Mouse (Mus musculus): ENCODE measurements at regions not wholly inside any gene's neighbourhood (a gene's known extent, or its start where the extent isn't known, plus 50 kb on each side); places are given as distances from the start of the nearest gene placed in this dataset.

- no peak overlapping the region for H3ac ChIP-seq (ENCODE audit: control insufficient read depth, insufficient read length, low read depth)
- no peaks in the 10 kb centered on the region for H3K27me3 ChIP-seq (ENCODE audit: control insufficient read depth, insufficient read depth, insufficient read length)
- TF ChIP-seq FOSL1 (IDR thresholded peaks at IDR 0.05; ENCODE audit: insufficient read depth, low read length, poor library complexity, severe bottlenecking) = no peak
- no peak for TF ChIP-seq MYOG (IDR thresholded peaks at IDR 0.05; ENCODE audit: control insufficient read depth, extremely low read depth, insufficient read length)
- no peak for TF ChIP-seq CEBPB (IDR thresholded peaks at IDR 0.05; ENCODE audit: low read depth)
- no peak for TF ChIP-seq MYOD1 (IDR thresholded peaks at IDR 0.05; ENCODE audit: control insufficient read depth, insufficient read length, low read depth)
- TF ChIP-seq MAX (IDR thresholded peaks at IDR 0.05) = no peak
- no peak for TF ChIP-seq USF1 (IDR thresholded peaks at IDR 0.05; ENCODE audit: low read depth)
- no peak for TF ChIP-seq CTCF (IDR thresholded peaks at IDR 0.05; ENCODE audit: control insufficient read depth, insufficient read depth, insufficient read length)
- no peak overlapping the region for H3K4me3 ChIP-seq (ENCODE audit: insufficient read depth, poor library complexity, severe bottlenecking)
- no peaks in the 10 kb centered on the region for H3K79me2 ChIP-seq (ENCODE audit: control insufficient read depth, insufficient read depth)
- no peaks in the 10 kb centered on the region for H3K79me3 ChIP-seq (ENCODE audit: low read depth)
- H3K36me3 ChIP-seq (ENCODE audit: control insufficient read depth, insufficient read depth) = no peaks in the 10 kb centered on the region
Observed at GRCm38 (mm10) chr10:99687011-99687410, 72.4 kb downstream of the Csl start.

DNA sequence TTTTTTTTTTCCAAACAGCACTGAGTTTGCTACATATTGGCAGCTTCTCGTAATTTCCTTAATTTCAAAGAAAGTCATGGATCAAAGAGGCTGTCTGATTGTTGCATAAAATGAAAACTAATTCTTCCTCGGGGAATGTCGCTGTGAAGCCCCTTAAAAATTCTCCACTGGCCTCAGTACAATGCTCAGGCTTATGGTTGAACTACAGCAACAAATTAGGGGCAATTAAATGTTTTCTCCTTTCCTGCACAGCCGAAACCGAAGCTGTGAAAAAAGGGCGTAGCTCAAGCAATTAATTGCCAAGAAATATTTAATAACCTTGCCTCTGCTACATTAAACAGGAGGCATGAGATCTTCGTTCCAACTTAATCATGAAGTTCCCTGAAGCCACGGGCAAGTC, 61.8 kb downstream of the Csl start:
- no peaks in the 10 kb centered on the region for H3K36me3 ChIP-seq (ENCODE audit: control insufficient read depth, insufficient read depth)
- no peak overlapping the region for H3K4me3 ChIP-seq (ENCODE audit: insufficient read depth, poor library complexity, severe bottlenecking)
- no peaks in the 10 kb centered on the region for H3K79me2 ChIP-seq (ENCODE audit: control insufficient read depth, insufficient read depth)
- no peaks in the 10 kb centered on the region for H3K79me3 ChIP-seq (ENCODE audit: low read depth)
- H3ac ChIP-seq (ENCODE audit: control insufficient read depth, insufficient read length, low read depth) = no peak overlapping the region
- no peaks in the 10 kb centered on the region for H3K27me3 ChIP-seq (ENCODE audit: control insufficient read depth, insufficient read depth, insufficient read length)
- TF ChIP-seq CTCF (IDR thresholded peaks at IDR 0.05; ENCODE audit: control insufficient read depth, insufficient read depth, insufficient read length) = no peak

DNA sequence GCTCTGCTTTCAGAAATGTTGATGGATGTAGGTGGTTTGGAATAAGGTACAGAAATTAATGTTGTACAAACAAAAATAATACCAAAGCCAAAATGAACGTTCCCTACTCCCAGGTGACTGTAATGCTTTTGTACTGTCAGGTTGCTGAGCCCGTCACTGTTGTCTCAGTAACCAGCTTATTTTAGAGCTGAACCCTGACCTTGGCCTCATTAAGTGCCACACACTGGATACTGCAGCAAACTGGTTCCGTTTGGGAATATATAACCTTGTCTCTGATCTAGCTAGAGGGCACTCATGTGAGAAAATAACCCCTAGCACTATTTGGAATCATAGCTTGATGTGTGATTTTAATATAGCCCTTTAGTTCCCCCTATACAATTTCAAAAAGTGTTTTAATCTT, 60.0 kb downstream of the Csl start:
- H3K36me3 ChIP-seq (ENCODE audit: control insufficient read depth, insufficient read depth) = no peaks in the 10 kb centered on the region
- no peak overlapping the region for H3ac ChIP-seq (ENCODE audit: control insufficient read depth, insufficient read length, low read depth)
- no peak overlapping the region for H3K4me3 ChIP-seq (ENCODE audit: insufficient read depth, poor library complexity, severe bottlenecking)
- H3K27me3 ChIP-seq (ENCODE audit: control insufficient read depth, insufficient read depth, insufficient read length) = no peaks in the 10 kb centered on the region
- no peaks in the 10 kb centered on the region for H3K79me3 ChIP-seq (ENCODE audit: low read depth)
- TF ChIP-seq CTCF (IDR thresholded peaks at IDR 0.05; ENCODE audit: control insufficient read depth, insufficient read depth, insufficient read length) = no peak
- no peak for TF ChIP-seq MAX (IDR thresholded peaks at IDR 0.05)
- TF ChIP-seq USF1 (IDR thresholded peaks at IDR 0.05; ENCODE audit: low read depth) = no peak
- TF ChIP-seq FOSL1 (IDR thresholded peaks at IDR 0.05; ENCODE audit: insufficient read depth, low read length, poor library complexity, severe bottlenecking) = no peak
- TF ChIP-seq MYOG (IDR thresholded peaks at IDR 0.05; ENCODE audit: control insufficient read depth, extremely low read depth, insufficient read length) = no peak
- TF ChIP-seq CEBPB (IDR thresholded peaks at IDR 0.05; ENCODE audit: low read depth) = no peak
- TF ChIP-seq MYOD1 (IDR thresholded peaks at IDR 0.05; ENCODE audit: control insufficient read depth, insufficient read length, low read depth) = no peak
- H3K79me2 ChIP-seq (ENCODE audit: control insufficient read depth, insufficient read depth) = no peaks in the 10 kb centered on the region

DNA sequence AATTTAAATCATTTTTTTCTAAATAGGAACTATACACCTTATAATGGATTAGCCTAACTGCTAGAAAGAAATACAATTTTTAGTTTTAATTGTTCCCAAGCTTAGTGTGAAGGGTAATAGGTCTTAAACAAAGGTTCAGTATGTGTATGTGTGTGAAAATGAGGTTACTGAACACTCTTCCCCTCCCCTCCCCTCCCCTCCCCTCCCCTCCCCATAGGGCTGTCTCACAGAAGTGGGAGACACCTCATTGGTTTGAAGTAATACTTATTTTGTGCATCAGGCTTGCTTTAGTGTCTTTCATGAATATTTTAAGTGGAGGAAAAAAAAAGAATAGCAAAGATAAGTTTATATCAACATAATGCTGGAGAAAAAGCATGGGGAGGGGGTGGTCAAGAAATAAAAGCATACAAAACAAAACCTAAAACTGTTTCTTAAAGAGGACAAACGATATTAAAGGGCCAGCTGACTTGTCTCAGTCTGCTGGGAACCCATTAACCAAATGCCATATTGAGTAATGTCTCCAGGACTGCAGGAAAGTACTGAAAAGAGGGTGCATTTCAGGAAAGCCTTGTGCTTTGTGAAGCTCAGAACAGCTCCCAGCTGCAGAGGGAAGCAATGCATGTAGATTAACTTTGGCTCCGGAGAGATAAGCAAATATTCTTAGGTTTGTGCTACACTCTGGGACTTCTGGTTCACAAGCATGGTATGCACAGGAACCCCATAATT, 59.2 kb downstream of the Csl start:
- TF ChIP-seq MAX (IDR thresholded peaks at IDR 0.05) = no peak
- no peak for TF ChIP-seq CEBPB (IDR thresholded peaks at IDR 0.05; ENCODE audit: low read depth)
- TF ChIP-seq MYOD1 (IDR thresholded peaks at IDR 0.05; ENCODE audit: control insufficient read depth, insufficient read length, low read depth) = no peak
- TF ChIP-seq FOSL1 (IDR thresholded peaks at IDR 0.05; ENCODE audit: insufficient read depth, low read length, poor library complexity, severe bottlenecking) = no peak
- TF ChIP-seq CTCF (IDR thresholded peaks at IDR 0.05; ENCODE audit: control insufficient read depth, insufficient read depth, insufficient read length) = no peak
- no peak for TF ChIP-seq USF1 (IDR thresholded peaks at IDR 0.05; ENCODE audit: low read depth)
- TF ChIP-seq MYOG (IDR thresholded peaks at IDR 0.05; ENCODE audit: control insufficient read depth, extremely low read depth, insufficient read length) = no peak
- H3K36me3 ChIP-seq (ENCODE audit: control insufficient read depth, insufficient read depth) = no peaks in the 10 kb centered on the region
- no peak overlapping the region for H3K4me3 ChIP-seq (ENCODE audit: insufficient read depth, poor library complexity, severe bottlenecking)
- H3K27me3 ChIP-seq (ENCODE audit: control insufficient read depth, insufficient read depth, insufficient read length) = no peaks in the 10 kb centered on the region
- no peaks in the 10 kb centered on the region for H3K79me2 ChIP-seq (ENCODE audit: control insufficient read depth, insufficient read depth)
- no peaks in the 10 kb centered on the region for H3K79me3 ChIP-seq (ENCODE audit: low read depth)
- no peak overlapping the region for H3ac ChIP-seq (ENCODE audit: control insufficient read depth, insufficient read length, low read depth)
